Mouse (Mus musculus): ENCODE results near the gene Ier5. TPM values are rescaled to one million over a fixed set of nuclear protein-coding genes. Genes with fewer than 3 reads are reported as not detected.
A peak's percentile ranks its signal among the peaks of the same experiment; 100 is the strongest.

Gene Ier5
- total and polyA plus RNA-seq, 3 experiments: 7.2 to 7.4 TPM; not detected in 1

GRCm38 (mm10) chr1:155062057-155062456, 37.4 kb downstream of the Ier5 start:
- no peaks in the 10 kb centered on the region for H3K27me3 ChIP-seq (ENCODE audit: control insufficient read depth in 1 of 2, insufficient read depth in 2 of 2, low read length in 2 of 2)
- H3K27ac ChIP-seq (ENCODE audit: control insufficient read depth, low read depth, low read length): no peak overlapping the region
- TF ChIP-seq MEF2A (IDR thresholded peaks at IDR 0.05; ENCODE audit: extremely low read depth, insufficient replicate concordance, low read depth, low read length, poor library complexity, severe bottlenecking) (no peak), E2F4 (IDR thresholded peaks at IDR 0.05; ENCODE audit: borderline replicate concordance, low read depth, low read length) (no peak), JUND (IDR thresholded peaks at IDR 0.05; ENCODE audit: low read depth, low read length) (no peak), MYC (IDR thresholded peaks at IDR 0.05; ENCODE audit: low read depth, low read length) (no peak), EP300 (IDR thresholded peaks at IDR 0.05; ENCODE audit: low read depth in 1 of 2, low read length in 2 of 2) (no peak), CHD1 (IDR thresholded peaks at IDR 0.05; ENCODE audit: low read depth, low read length) (no peak), ZMIZ1 (IDR thresholded peaks at IDR 0.05; ENCODE audit: low read depth, low read length) (no peak), MYB (IDR thresholded peaks at IDR 0.05; ENCODE audit: low read depth, low read length) (no peak), POLR2A (IDR thresholded peaks at IDR 0.05; ENCODE audit: control insufficient read depth in 1 of 2, insufficient read depth in 1 of 2, low read depth in 1 of 2, low read length in 2 of 2, poor library complexity in 1 of 2) (no peak), ELF1 (IDR thresholded peaks at IDR 0.05; ENCODE audit: low read depth, low read length) (no peak)
- H3K9me3 ChIP-seq (replicated peaks; ENCODE audit: insufficient read depth, low read length): no peaks in the 10 kb centered on the region
- H3K36me3 ChIP-seq (ENCODE audit: control insufficient read depth in 1 of 2, insufficient read depth in 2 of 2, low read length in 2 of 2): peaks cover 0 to 25% of the 10 kb centered on the region in 2 experiments; a peak in 2 of 4 replicates
- peak; percentile 37 for DNase-seq (ENCODE audit: low read depth, low spot score)
- H3K9ac ChIP-seq (ENCODE audit: control insufficient read depth, low read depth, low read length, poor library complexity, severe bottlenecking): no peak overlapping the region
- H3K4me3 ChIP-seq (ENCODE audit: control insufficient read depth in 1 of 2, insufficient read depth in 1 of 2, low read depth in 2 of 2, low read length in 2 of 2): no peak overlapping the region
- no peaks in the 10 kb centered on the region for H3K79me2 ChIP-seq (ENCODE audit: control insufficient read depth, insufficient read depth, low read length, poor library complexity)
- H3K4me1 ChIP-seq (ENCODE audit: control insufficient read depth in 1 of 2, insufficient read depth in 2 of 2, low read length in 2 of 2): peaks cover 20 to 43% of the 10 kb centered on the region in 2 experiments

- H3K9ac ChIP-seq (ENCODE audit: control insufficient read depth, low read depth, low read length, poor library complexity, severe bottlenecking): no peak overlapping the region
- H3K4me3 ChIP-seq (ENCODE audit: control insufficient read depth in 1 of 2, insufficient read depth in 1 of 2, low read depth in 2 of 2, low read length in 2 of 2): no peak overlapping the region
- no peaks in the 10 kb centered on the region for H3K9me3 ChIP-seq (replicated peaks; ENCODE audit: insufficient read depth, low read length)
- no peak for DNase-seq (ENCODE audit: low read depth, low spot score)
- peaks cover 0 to 25% of the 10 kb centered on the region in 2 experiments; a peak in 2 of 4 replicates for H3K36me3 ChIP-seq (ENCODE audit: control insufficient read depth in 1 of 2, insufficient read depth in 2 of 2, low read length in 2 of 2)
- H3K27me3 ChIP-seq (ENCODE audit: control insufficient read depth in 1 of 2, insufficient read depth in 2 of 2, low read length in 2 of 2): no peaks in the 10 kb centered on the region
- no peak overlapping the region for H3K27ac ChIP-seq (ENCODE audit: control insufficient read depth, low read depth, low read length)
- H3K79me2 ChIP-seq (ENCODE audit: control insufficient read depth, insufficient read depth, low read length, poor library complexity): no peaks in the 10 kb centered on the region
- TF ChIP-seq EP300 (IDR thresholded peaks at IDR 0.05; ENCODE audit: low read depth in 1 of 2, low read length in 2 of 2): no peak
- TF ChIP-seq TAL1 (IDR thresholded peaks at IDR 0.05; ENCODE audit: low read length): no peak
- TF ChIP-seq USF2 (IDR thresholded peaks at IDR 0.05; ENCODE audit: borderline replicate concordance in 1 of 2, insufficient read depth in 1 of 2, low read depth in 1 of 2, low read length in 2 of 2): no peak
- no peak for TF ChIP-seq ZKSCAN1 (IDR thresholded peaks at IDR 0.05; ENCODE audit: low read depth, low read length)
- TF ChIP-seq TCF12 (IDR thresholded peaks at IDR 0.05; ENCODE audit: low read depth, low read length): no peak
- TF ChIP-seq JUND (IDR thresholded peaks at IDR 0.05; ENCODE audit: low read depth, low read length): no peak
- no peak for TF ChIP-seq MAFK (IDR thresholded peaks at IDR 0.05; ENCODE audit: borderline replicate concordance, low read depth, low read length)
- TF ChIP-seq MAZ (IDR thresholded peaks at IDR 0.05; ENCODE audit: low read depth, low read length): no peak
- TF ChIP-seq POLR2AphosphoS2 (IDR thresholded peaks at IDR 0.05; ENCODE audit: low read length): no peak
- no peak for TF ChIP-seq CTCF (IDR thresholded peaks at IDR 0.05 in 2 of 3, conservative IDR thresholded peaks at IDR 0.05 in 1 of 3; ENCODE audit: control insufficient read depth in 1 of 3, insufficient read depth in 1 of 3, low read depth in 2 of 3, low read length in 3 of 3, poor library complexity in 1 of 3, severe bottlenecking in 1 of 3)
- no peak for TF ChIP-seq SMC3 (IDR thresholded peaks at IDR 0.05; ENCODE audit: low read depth, low read length)
- TF ChIP-seq POLR2AphosphoS5 (IDR thresholded peaks at IDR 0.05; ENCODE audit: borderline replicate concordance, low read depth, low read length): no peak
- no peak for TF ChIP-seq POLR2A (IDR thresholded peaks at IDR 0.05; ENCODE audit: control insufficient read depth in 1 of 2, insufficient read depth in 1 of 2, low read depth in 1 of 2, low read length in 2 of 2, poor library complexity in 1 of 2)
- no peak for TF ChIP-seq RCOR1 (IDR thresholded peaks at IDR 0.05; ENCODE audit: low read depth, low read length)
- no peak for TF ChIP-seq HCFC1 (IDR thresholded peaks at IDR 0.05; ENCODE audit: low read depth, low read length)
- TF ChIP-seq ETS1 (IDR thresholded peaks at IDR 0.05; ENCODE audit: low read depth, low read length): no peak
- no peak for TF ChIP-seq MXI1 (IDR thresholded peaks at IDR 0.05; ENCODE audit: low read depth, low read length)
- TF ChIP-seq ZMIZ1 (IDR thresholded peaks at IDR 0.05; ENCODE audit: low read depth, low read length): no peak
- no peak for TF ChIP-seq MEF2A (IDR thresholded peaks at IDR 0.05; ENCODE audit: extremely low read depth, insufficient replicate concordance, low read depth, low read length, poor library complexity, severe bottlenecking)
- TF ChIP-seq MYB (IDR thresholded peaks at IDR 0.05; ENCODE audit: low read depth, low read length): no peak
- peaks cover 19 to 39% of the 10 kb centered on the region in 2 experiments for H3K4me1 ChIP-seq (ENCODE audit: control insufficient read depth in 1 of 2, insufficient read depth in 2 of 2, low read length in 2 of 2)
These were observed 38.3 kb downstream of the Ier5 start for GRCm38 (mm10) chr1:155060832-155061801.

All from MEL (cell line).